Mouse (Mus musculus) embryonic fibroblast, embryonic 13.5 days (primary cell): ENCODE measurements around the gene Lyrm9. TPM values are rescaled to one million over a fixed set of nuclear protein-coding genes. Genes with fewer than 3 reads are reported as not detected.
"Not testable (repeated sequence)": the region's sequence is repeated elsewhere in the genome, so short reads cannot be mapped to it uniquely, and the experiment has no call there.

Source experiments
- H3K27ac ChIP-seq: 2 replicates; pipeline ENCODE4 v1.5.1; 2012; ENCODE audit warnings: low read length, control low read depth, inconsistent platforms; ENCODE audit not compliant: insufficient read depth
- H3K4me1 ChIP-seq: 2 replicates; pipeline ENCODE4 v1.6.1; 2011; ENCODE audit warnings: low read length; ENCODE audit not compliant: control insufficient read depth, insufficient read depth
- H3K4me3 ChIP-seq: 2 replicates; pipeline ENCODE4 v1.5.1; 2011; ENCODE audit warnings: mild to moderate bottlenecking, control low read depth, low read length; ENCODE audit not compliant: insufficient read depth
- CTCF ChIP-seq: IDR thresholded peaks from 2 replicates; pipeline ENCODE4 v1.5.1; 2011; ENCODE audit warnings: mild to moderate bottlenecking, control low read depth, low read length, moderate library complexity, borderline replicate concordance; ENCODE audit not compliant: insufficient read depth
- POLR2A ChIP-seq: IDR thresholded peaks from 2 replicates; pipeline ENCODE4 v1.6.1; 2011; ENCODE audit warnings: low read depth, mild to moderate bottlenecking, control low read depth, low read length, moderate library complexity
- polyA plus RNA-seq: library from polyadenylated mRNA; stranded (reverse); fragments of >200 nt; gene quantifications from 2 replicates; pipeline ENCODE4 v1.2.4, GENCODE M21; 2011; ENCODE audit warnings: low read depth; ENCODE audit not compliant: missing spikeins, insufficient read length

Lyrm9 gene
- polyA plus RNA-seq, 1 experiment, result 3.8 TPM

DNA sequence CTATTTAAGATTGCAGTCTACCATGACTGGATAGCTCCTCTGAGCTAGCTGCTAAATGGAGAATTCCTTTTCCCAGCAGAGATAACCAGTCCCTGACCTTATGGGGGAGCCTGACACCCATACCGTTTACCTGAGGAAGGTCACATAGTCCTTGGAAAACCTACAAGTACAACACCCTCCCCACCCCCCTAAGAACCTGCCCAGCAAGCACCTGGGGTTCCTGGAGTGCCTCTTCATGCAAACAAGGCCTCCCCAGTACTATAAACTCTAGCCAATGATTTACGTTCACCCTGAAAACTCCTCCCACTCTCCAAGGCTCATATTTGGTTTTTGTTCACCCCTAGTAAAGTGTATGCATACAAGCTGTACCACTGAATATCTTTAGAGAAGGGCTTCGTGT lies 41.3 kb downstream of the Lyrm9 start:
- TF ChIP-seq CTCF, result no peak
- TF ChIP-seq POLR2A, result no peak
- peaks cover 8% of the 10 kb centered on the region for H3K4me1 ChIP-seq
- no peak overlapping the region for H3K4me3 ChIP-seq
- no peak overlapping the region for H3K27ac ChIP-seq

GRCm38 (mm10) chr11:78869205-78869604 lies 42.8 kb downstream of the Lyrm9 start:
- not testable (repeated sequence) for H3K4me3 ChIP-seq, H3K27ac ChIP-seq, H3K4me1 ChIP-seq

DNA sequence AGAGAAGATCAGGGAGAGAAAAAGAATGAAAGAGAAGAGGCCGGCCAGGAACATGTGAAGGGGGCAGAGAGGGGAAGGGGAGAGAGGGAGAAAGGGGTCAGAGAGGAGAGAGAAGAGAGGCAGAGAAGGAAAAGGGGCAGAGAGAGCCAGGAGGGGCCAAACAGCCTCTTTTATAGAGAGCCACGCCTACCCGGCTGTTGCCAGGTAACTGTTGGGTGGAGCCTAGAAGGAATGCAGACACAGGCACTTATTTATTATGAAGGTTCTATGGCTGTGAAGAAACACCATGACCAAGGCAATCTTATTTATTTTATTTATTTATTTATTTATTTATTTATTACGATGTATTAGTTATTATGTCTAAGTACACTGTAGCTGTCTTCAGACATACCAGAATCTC lies 44.5 kb downstream of the Lyrm9 start:
- H3K27ac ChIP-seq, result no peak overlapping the region
- H3K4me1 ChIP-seq, result peaks cover 6% of the 10 kb centered on the region
- no peak overlapping the region for H3K4me3 ChIP-seq
- TF ChIP-seq CTCF (no peak), POLR2A (no peak)

- H3K4me1 ChIP-seq, result peaks cover 11% of the 10 kb centered on the region
- no peak for TF ChIP-seq CTCF
- no peak for TF ChIP-seq POLR2A
- no peak overlapping the region for H3K27ac ChIP-seq
- H3K4me3 ChIP-seq, result no peak overlapping the region
Observed at GRCm38 (mm10) chr11:78872782-78873181, 46.4 kb downstream of the Lyrm9 start.

GRCm38 (mm10) chr11:78879727-78880126 lies 53.3 kb downstream of the Lyrm9 start:
- TF ChIP-seq CTCF, result no peak
- TF ChIP-seq POLR2A, result no peak
- H3K27ac ChIP-seq, result no peak overlapping the region
- no peak overlapping the region for H3K4me3 ChIP-seq
- H3K4me1 ChIP-seq, result peaks cover 5% of the 10 kb centered on the region; the same call in 1 of the 2 replicates

DNA sequence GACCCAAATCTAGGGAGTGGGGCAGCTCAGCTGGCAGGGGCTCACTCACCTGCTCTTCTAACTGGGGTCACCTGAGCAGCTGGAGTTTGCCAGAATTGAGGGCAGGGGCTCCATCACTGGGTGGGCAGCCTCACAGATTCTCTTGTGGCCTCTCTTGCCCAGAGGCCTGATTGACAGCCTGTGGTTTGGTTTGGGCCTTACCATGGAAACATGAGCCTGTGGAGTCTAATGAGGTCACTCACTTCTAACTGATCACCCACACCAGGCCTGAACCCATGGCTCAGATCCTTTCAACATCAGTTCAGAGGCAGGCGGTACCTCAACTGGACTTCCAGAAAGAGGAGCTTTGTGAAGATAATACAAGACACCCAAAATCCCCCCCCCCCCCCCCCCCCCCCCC lies 60.3 kb downstream of the Lyrm9 start:
- Histone ChIP-seq H3K4me1 (peaks cover 10% of the 10 kb centered on the region), H3K4me3 (no peak overlapping the region), H3K27ac (no peak overlapping the region)
- no peak for TF ChIP-seq POLR2A
- no peak for TF ChIP-seq CTCF

GRCm38 (mm10) chr11:78887102-78887971 lies 61.0 kb downstream of the Lyrm9 start:
- Histone ChIP-seq H3K4me1 (peaks cover 10% of the 10 kb centered on the region), H3K4me3 (no peak overlapping the region), H3K27ac (no peak overlapping the region)
- TF ChIP-seq POLR2A (no peak), CTCF (no peak)

DNA sequence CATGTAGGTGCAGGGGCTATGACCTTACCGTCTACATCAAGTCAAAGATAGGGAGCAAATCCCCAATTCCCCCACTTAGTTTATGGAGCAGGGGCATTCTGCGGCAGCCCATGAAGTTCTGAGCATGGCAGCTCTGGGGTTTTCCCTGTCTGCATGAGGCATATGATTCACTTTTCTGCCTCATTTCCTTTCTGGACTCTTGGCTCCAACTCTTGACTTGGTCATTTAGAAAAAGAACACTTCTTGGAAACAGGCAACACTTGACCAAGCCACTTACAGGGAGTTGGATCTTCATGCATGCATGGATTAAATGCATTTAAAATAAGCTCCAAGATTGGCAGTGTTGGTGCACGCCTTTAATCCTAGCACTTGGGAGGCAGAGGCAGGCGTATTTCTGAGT lies 62.8 kb downstream of the Lyrm9 start:
- Histone ChIP-seq H3K27ac (no peak overlapping the region), H3K4me3 (no peak overlapping the region), H3K4me1 (peaks cover 10% of the 10 kb centered on the region)
- no peak for TF ChIP-seq CTCF
- no peak for TF ChIP-seq POLR2A

Other genes with a start within 250 kb of the Lyrm9 start
- 13.5 and 13.8 TPM in 2 replicates for gene Nlk, start 129.2 kb upstream of the Lyrm9 start, polyA plus RNA-seq
- 14.7 and 16.2 TPM in 2 replicates for gene Ccnq, start 74.9 kb upstream of the Lyrm9 start, polyA plus RNA-seq
- gene Nos2, start 94.2 kb downstream of the Lyrm9 start, polyA plus RNA-seq, result not detected in 2 replicates
- gene Lgals9, start 158.4 kb downstream of the Lyrm9 start, polyA plus RNA-seq, result 59.6 and 71.3 TPM in 2 replicates